Mouse (Mus musculus) stomach, postnatal 0 days (tissue): Measurements from ENCODE around the gene Dnase1l1.

Experiments used
- CTCF ChIP-seq: IDR thresholded peaks from 2 replicates; pipeline ENCODE4 v1.5.1; 2016; ENCODE audit warnings: antibody characterized with exemption, low read depth, mild to moderate bottlenecking, moderate library complexity
- EP300 ChIP-seq: optimal IDR thresholded peaks from 2 replicates; pipeline ENCODE3; 2016; ENCODE audit warnings: antibody characterized with exemption

DNA sequence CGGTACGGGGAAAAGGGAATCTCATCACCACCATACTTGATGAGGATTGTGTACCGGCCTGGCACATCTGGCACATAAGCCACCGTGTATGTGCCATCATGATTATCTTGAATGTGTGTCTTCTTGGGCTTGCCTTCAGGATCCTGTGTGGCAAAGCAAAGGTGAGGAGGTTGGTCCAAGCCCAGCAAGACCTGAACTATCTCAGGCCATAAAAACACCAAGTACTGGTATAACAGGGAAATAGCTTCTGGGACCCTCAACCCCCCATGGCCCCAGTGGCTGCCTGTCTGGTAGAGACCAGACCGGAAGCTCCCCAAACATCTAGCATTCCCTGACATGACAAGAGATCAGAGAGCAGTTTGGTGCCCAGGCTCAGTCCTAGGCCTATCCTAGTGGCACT, 48.9 kb downstream of the Dnase1l1 start:
- TF ChIP-seq CTCF (no peak), EP300 (no peak)
